Mouse (Mus musculus) retina, postnatal 7 days (tissue): ENCODE results near the gene Pdxk.
"Not testable (repeated sequence)": the region's sequence is repeated elsewhere in the genome, so short reads cannot be mapped to it uniquely, and the experiment has no call there.

Experiments
- DNase-seq: peaks from one replicate; pipeline ENCODE4 v3.0.0-alpha.2; 2012; ENCODE audit warnings: low read depth, low spot score

Pdxk gene

GRCm38 (mm10) chr10:78420929-78421328 is 43.8 kb downstream of the Pdxk start:
- no peak for DNase-seq

- no peak for DNase-seq
Observed at GRCm38 (mm10) chr10:78418791-78419190, 46.0 kb downstream of the Pdxk start.

GRCm38 (mm10) chr10:78417888-78418287 is 46.9 kb downstream of the Pdxk start:
- no peak for DNase-seq

- DNase-seq, result not testable (repeated sequence)
Observed at GRCm38 (mm10) chr10:78414936-78415335, 49.8 kb downstream of the Pdxk start.

- no peak for DNase-seq
Observed at GRCm38 (mm10) chr10:78413152-78413520, 51.6 kb downstream of the Pdxk start.

GRCm38 (mm10) chr10:78412319-78413151 is 52.2 kb downstream of the Pdxk start, which contains the start of gene Rrp1:
TSS of gene Rrp1 (minus strand) at chr10:78413043.
- DNase-seq, result peak; percentile 95

- DNase-seq, result no peak
Observed at GRCm38 (mm10) chr10:78411851-78412250, 52.9 kb downstream of the Pdxk start.

- DNase-seq, result no peak
Observed at GRCm38 (mm10) chr10:78409035-78409788, 55.6 kb downstream of the Pdxk start.

GRCm38 (mm10) chr10:78407132-78407531 is 57.6 kb downstream of the Pdxk start:
- DNase-seq, result no peak

GRCm38 (mm10) chr10:78406152-78406551 is 58.6 kb downstream of the Pdxk start:
- DNase-seq, result no peak

GRCm38 (mm10) chr10:78402301-78402922 is 62.4 kb downstream of the Pdxk start:
- DNase-seq, result no peak

GRCm38 (mm10) chr10:78401127-78401526 is 63.6 kb downstream of the Pdxk start:
- DNase-seq, result no peak

GRCm38 (mm10) chr10:78399090-78399657 is 65.6 kb downstream of the Pdxk start:
- peak; percentile 61 for DNase-seq

GRCm38 (mm10) chr10:78396625-78396885 is 68.2 kb downstream of the Pdxk start:
- no peak for DNase-seq

GRCm38 (mm10) chr10:78395819-78396624 is 68.8 kb downstream of the Pdxk start:
- DNase-seq, result peak; percentile 84

GRCm38 (mm10) chr10:78395377-78395776 is 69.4 kb downstream of the Pdxk start:
- no peak for DNase-seq

- DNase-seq, result peak; percentile 72
Observed at GRCm38 (mm10) chr10:78392072-78392471, 72.7 kb downstream of the Pdxk start.

GRCm38 (mm10) chr10:78390982-78391470 is 73.7 kb downstream of the Pdxk start:
- no peak for DNase-seq

- DNase-seq, result no peak
Observed at GRCm38 (mm10) chr10:78388216-78388980, 76.4 kb downstream of the Pdxk start.
